Mouse (Mus musculus) embryo, embryonic 10.5 days (tissue): Measurements from ENCODE around the gene Srl.

ENCODE experiments used
- DNase-seq: peaks from one replicate; pipeline ENCODE4 v3.0.0-alpha.2; 2015; ENCODE audit warnings: low spot score

The Srl gene

DNA sequence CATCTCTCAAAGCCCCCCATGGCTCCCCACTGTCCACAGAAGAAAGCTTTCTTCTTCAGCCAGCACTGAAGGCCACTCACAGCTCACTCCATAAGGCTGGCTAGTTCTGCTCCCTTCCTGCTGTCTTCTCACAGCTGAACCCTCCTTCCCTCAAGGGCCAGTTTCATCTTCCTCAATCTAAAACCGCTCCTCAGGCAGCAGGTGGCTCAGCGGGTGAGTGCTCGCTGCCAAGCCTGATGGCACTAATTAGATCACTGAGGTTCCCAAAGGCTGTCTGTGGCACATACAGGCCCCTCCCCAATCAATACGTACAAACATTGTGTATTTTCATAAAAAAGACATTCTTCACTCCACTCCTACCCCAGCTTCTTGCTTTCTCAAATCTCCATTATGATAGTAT is 22.5 kb downstream of the Srl start:
- no peak for DNase-seq

DNA sequence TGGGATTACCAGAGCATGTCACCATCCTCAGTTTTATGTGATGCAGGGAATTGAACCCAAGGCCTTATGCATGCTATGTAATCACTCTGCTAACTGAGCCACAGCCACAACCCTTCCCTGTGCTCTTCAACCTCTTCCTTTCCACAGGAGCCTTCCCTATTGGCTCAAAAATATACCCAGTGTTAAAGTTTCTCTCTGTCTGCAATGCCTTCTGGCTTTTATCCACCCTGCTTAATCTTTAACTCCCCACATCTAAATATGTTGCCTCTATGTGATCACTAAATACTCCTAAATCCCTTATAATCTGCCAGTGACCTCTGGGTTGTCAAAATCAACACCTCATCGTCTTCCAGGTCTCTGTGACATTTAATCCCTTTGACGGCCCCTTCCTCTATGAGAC is 23.7 kb downstream of the Srl start:
- no peak for DNase-seq

DNA sequence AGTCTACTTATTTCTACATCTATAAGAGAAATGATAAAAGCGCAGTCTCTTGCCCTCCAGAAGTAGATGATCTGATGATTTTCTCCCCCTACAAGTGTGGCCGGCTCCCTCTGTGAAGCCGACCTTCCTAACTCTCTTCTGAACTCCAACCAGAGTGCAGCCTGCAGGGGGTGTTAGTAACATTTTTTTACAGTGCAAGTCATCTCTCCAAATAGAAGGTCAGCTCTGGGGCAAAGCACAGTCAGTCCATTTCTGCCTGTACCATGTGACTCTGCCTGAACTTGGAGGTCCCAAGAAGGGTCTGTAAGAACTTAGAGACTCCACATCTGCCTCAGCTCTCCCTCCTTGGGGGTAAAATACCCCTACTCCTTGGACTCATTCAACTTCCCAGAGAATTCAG is 27.2 kb downstream of the Srl start:
- no peak for DNase-seq

- no peak for DNase-seq
These were observed 28.8 kb downstream of the Srl start for GRCm38 (mm10) chr16:4512661-4513438.

DNA sequence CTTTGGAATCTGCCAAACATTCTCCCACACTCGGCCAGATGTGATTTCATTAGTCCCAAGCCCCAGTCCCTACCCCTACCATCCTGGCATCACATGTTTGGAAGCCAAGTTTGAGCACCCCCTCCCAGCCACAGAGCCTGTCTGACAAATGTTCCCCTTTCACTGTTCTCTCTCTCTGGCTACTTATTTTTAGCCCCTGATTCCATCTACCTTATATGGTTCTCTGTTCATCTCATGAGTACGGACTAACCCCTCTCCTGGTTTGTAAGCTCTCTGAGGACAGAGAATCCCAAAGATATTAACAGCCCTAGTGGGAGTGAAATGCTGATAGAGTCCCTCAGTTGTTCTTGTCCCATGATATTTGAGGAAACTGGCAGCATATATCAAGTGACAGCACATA is 30.2 kb downstream of the Srl start:
- no peak for DNase-seq

DNA sequence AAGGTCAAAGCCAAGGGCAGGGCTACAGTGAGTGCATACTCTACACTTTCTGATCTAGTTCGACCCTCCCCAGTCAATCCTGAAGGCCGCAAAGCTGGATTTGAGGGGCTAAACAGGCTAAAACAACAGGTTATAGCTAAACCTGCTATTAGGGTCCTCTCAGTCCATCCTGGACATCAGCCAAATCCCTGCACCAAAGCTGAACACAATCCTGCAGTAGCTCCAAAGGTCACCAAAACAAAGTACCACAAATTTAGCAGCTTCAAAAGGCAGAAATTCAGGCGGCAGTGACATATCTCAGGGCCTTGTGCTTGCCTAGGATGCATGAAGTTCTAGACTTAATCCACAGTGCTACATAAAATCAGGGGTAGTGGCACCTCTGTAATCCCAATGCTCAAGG is 35.4 kb downstream of the Srl start:
- no peak for DNase-seq

GRCm38 (mm10) chr16:4503495-4503894 is 38.1 kb downstream of the Srl start:
- DNase-seq = no peak

DNA sequence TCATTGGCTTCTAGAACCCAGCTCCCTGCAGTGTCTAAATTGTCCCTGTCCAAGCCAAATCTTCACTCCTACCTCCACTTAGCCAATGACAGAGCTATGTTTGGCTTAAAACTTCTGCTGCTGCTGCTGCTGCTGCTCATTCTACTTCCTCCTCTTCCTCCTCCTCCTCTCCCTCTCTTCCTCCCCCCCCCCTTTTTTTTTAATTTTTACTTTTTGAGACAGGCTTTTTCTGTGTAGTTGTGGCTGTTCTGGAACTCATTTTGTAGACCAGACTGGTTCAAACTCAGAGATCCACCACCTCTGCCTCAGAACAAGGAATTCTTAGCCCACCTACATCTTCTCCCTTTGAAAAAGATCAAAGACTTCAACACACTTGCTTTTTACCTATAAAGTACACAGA is 39.0 kb downstream of the Srl start:
- no peak for DNase-seq

DNA sequence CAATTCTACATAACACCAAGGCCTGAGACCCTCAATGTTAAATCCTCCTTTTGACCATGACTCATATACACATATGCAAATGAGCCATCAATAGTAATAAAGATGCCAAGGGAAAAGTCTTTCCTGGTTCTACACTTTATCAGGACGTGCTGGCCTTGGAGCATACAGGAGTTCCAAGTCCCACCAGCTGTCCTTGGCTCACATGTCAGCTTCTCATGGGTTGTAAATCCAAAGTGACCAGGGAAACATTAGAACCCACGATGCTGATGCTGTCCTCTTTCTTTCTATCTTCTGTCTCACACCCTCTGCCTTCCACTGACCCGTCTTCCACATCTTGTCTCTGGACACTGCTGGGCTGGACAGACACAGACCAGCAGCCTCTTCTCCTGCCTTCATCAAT is 39.9 kb downstream of the Srl start:
- no peak for DNase-seq

- DNase-seq = no peak
These were observed 40.8 kb downstream of the Srl start for GRCm38 (mm10) chr16:4500598-4501385.

GRCm38 (mm10) chr16:4497762-4498607 is 43.6 kb downstream of the Srl start:
- peak; percentile 4 for DNase-seq

GRCm38 (mm10) chr16:4496470-4496869 is 45.1 kb downstream of the Srl start:
- no peak for DNase-seq

- DNase-seq = no peak
These were observed 45.8 kb downstream of the Srl start for GRCm38 (mm10) chr16:4495861-4496260.

DNA sequence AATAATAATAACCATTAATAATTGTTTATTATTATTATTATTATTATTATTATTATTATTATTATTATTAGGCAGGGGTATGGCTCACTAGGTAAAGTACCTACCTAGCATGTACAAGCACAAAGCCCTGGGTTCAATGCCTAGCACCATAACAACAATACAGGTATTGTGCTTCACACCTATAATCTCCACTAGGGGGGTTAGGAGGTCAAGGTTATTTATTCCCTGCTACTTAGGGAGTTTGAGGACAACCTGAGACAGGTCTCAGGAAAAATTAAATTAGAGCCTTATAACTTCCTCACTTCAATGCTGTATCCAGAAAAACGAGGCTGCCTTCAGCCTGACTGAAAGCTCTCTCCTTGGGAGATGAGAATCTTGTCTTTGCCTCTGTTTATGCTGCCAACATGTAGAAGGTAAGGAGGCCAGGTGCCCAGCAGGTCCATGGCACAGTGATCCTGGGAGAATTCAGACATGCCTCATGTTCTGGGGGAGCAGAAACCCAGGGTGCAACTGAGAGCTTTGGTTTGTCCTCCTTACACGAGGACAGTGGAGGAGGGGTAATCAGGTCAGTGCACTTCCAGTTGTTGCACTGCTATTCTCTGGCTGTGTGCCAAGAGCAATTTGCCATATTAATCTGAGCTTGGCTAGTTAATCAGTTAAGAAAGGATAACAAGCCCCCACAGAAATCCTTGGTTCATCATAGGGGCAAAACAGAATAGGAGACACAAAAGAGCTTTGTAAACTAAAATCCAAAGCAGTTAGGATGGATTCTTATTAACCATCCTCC is 48.6 kb downstream of the Srl start:
- no peak for DNase-seq

- DNase-seq = peak; percentile 90
These were observed 52.4 kb downstream of the Srl start for GRCm38 (mm10) chr16:4489114-4489624.

DNA sequence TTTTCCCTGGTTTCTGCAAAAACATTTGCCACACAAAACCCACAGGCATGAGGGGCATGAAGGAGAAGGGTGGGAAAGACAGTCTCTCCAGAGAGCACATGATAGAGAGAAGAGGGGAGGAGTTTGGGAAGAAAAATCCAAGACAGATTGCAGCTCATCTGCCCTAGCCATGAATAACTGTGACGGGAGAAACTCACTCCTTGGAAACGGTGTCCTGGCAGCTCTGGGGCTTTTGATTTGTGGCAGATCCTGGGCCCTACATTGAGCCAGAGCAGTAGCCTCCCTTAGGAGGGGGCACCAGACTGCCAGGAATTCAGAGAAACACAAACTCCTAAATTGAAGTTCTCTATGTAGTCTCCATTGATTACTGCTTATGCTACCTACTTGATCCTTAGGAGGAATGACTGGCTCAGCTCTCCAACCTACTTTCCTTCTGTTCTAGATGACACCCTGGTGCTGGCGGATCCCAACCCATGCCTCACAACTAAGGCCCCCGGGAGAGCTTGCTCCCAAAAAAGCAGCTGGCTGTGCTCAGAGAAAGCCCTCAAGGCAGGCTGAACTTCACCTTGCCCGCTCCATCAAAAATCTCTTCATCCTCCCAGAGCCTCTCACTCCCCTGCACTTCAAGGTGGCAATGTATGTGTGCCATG is 60.9 kb downstream of the Srl start:
- DNase-seq = no peak

DNA sequence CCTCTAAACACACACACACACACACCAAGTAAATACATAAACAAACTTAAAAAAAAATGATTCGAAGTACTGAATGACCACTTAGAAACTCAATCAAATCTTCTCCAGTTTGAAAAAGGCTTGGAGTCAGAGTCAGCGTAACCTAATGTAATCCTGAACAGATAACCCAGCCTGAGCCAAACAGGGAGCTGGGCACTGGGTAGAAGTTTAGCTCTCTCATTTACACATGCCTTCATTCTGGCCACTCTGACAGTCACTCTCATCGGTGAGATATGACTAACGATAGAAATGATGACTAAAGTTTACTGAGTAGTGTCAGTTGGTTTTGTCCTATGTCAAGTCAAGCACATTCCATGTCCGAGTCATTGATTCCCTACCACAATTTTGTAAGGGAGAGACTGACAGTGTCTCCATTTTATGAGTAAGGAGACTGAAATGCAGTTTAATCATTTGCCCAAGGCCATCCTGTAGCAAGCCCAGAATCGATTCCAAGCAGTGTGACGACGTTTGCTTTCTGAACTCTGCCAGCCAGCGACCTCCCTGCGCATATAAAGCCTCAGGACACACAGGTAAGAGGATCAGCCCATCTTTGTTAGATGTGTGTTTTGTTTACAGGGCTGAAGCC is 63.9 kb downstream of the Srl start:
- DNase-seq = no peak

DNA sequence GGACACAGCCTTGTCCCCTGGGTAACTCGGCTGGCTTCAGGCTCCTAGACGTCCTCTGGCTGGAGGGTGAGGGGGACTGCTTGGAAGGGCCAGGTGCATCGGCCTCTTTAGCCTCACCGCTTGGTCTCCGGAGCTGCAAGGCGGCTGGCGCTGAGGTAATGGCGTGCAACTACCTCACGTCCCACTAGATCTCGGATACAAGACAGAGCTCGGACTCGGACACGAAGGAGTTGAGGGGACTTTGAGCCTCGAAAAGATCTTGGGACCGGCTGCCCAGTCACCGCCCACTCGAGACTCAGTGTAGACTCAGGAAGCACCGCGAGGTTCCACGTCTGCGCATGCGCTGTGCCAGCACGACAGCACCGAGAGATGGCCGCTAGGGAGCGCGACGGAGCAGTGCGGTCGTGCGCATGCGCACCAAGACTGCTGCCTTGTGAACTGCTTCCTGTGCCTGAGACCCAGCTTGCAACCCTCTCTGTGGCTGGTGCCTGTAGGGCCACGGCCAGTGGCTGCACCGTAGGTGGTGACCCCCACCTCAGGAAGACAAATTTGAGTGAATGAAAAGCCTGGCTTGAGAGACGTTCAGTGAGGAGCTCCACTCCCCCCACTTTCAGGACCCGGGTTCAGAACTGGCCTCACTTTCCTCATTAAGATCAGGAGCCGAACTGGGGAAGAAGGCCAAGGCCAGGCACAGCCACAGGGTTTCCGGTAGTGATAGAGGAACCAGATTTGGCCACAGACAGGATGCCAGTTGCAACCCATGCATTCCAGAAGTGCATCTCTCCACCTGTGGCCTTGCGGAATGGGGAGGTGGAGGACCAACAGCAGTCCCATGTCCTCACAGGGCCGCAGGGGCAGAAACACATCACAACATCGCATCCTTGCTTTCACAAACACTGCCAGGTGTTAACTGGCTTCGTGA is 66.5 kb downstream of the Srl start:
- DNase-seq = peak; percentile 96
